Mouse (Mus musculus) cerebellum, adult 9-10 months (tissue): Measurements from ENCODE around the gene Rgs8.

Experiments used
- DNase-seq: peaks from one replicate; pipeline ENCODE4 v3.0.0; 2022

The Rgs8 gene

DNA sequence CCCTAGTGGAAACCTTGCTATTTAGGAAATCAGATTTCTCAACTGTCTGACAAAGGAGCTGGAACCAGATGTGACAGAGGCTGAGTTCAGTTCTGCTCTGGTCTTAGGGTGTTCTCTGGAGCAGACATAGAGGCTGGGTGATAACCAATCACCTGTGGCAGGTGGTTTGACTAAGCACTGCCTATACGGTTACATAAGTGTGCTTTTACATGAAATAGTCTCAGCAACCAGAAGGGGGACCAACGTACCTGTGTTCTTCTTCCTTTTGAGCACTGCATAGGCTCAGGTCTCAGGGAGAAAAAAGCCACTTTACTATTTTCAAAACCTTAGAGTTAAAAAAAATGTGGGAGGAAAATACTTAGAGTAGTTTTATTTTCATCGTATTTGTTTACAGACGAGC, 22.8 kb downstream of the Rgs8 start:
- DNase-seq, result peak; percentile 64

GRCm38 (mm10) chr1:153677635-153678034, 24.8 kb downstream of the Rgs8 start:
- DNase-seq, result peak; percentile 39

DNA sequence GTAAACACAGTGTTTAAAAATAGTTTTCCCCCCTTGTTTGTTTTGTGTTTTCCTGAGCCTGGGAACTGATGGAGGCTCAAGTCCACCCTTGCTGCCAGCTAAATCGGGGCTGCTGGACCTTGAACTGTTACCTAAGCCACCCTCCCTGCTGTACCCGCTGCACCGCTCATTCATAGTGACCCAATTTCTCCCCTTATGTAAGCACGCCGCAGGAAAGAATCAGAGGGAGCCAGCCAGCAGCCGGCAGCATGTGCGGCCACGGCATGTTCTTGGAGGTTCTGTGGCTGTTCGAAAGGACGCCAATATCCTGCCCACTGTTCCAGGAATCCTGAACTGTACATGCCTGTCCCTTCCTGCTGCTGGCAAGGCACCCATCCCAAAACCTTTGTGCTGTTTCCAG, 26.3 kb downstream of the Rgs8 start:
- peak; percentile 98 for DNase-seq

- DNase-seq, result no peak
Measured at GRCm38 (mm10) chr1:153679653-153680052, 26.8 kb downstream of the Rgs8 start.

DNA sequence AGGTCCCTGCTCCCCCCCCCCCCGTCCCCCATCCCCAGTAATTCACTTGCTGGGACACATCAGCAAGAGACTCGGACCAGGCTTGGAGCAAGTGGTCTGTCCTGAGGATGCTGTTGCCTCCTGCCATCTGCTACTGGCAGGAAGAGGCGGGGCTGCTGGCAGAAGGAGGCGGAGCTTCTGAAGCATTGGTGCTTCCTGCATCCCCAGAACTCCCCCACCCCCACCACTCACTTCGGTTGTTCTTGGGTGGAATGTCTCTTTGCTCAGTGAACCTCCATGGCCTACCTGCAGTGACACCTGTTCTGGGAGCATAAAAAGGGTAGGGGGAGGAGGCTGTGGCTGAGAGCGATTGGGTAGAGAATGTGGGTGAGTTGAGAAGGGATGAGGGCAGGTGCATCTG, 27.5 kb downstream of the Rgs8 start:
- peak; percentile 72 for DNase-seq

DNA sequence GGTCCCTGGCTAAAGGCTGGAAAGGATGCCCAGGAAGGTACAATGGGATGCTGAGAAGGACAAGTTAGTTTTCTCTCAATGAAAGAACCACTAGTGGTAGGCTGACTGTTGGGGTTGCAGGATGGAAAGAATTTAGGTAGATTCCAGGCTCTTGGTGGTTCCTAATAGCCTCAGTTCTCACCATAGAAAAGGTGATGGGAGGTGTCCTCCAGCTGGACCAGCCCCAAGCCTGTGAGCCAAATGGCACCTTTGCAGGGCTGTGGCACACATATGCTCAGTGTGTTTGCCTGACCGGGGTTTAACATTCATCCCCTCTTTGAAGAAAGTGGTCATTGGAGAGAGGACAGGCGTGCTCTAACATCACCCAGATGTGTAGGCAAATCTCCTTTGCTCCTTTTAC, 28.2 kb downstream of the Rgs8 start:
- peak; percentile 85 for DNase-seq

- DNase-seq, result no peak
Measured at GRCm38 (mm10) chr1:153683190-153683589, 30.4 kb downstream of the Rgs8 start.

GRCm38 (mm10) chr1:153685630-153686029, 32.8 kb downstream of the Rgs8 start:
- DNase-seq, result no peak

DNA sequence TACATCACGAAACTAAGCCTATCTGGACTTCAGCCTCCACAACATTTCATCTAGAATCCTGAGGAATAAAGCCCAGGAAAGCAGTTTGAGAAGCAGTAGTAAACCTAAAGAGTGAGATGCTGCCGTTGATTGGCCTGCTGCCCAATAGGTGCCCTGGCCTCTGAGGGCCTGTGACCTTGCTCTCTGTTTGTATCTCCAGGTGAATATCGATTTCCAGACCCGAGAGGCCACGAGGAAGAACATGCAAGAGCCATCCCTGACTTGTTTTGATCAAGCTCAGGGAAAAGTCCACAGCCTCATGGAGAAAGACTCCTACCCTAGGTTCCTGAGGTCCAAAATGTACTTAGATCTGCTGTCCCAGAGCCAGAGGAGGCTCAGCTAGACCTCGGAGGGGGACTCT, 39.7 kb downstream of the Rgs8 start:
- no peak for DNase-seq

- DNase-seq, result no peak
Measured at GRCm38 (mm10) chr1:153694372-153695120, 41.7 kb downstream of the Rgs8 start.

GRCm38 (mm10) chr1:153695398-153695797, 42.6 kb downstream of the Rgs8 start:
- DNase-seq, result no peak

DNA sequence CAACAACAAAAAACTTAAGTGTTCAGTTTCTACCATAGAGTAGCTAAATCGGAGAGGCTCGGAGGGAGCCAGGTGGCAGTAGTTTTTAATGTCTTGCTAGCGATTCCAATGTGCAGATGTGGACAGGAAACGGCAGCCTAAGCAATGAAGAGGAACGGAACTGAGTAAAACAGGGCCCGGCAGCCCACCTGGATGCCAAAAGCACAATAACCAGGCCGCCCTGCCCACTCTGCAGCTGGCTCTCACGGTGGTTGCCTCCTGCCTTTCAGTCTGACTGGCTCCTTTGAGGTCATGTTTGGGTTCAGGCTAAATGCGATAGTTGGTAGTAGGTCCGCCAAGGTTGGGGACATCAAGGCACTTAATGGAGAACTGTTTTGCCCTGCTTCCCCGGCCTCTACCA, 43.3 kb downstream of the Rgs8 start:
- no peak for DNase-seq

GRCm38 (mm10) chr1:153696541-153696940, 43.7 kb downstream of the Rgs8 start:
- no peak for DNase-seq

- DNase-seq, result peak; percentile 71
Measured at GRCm38 (mm10) chr1:153697581-153698251, 44.9 kb downstream of the Rgs8 start.

DNA sequence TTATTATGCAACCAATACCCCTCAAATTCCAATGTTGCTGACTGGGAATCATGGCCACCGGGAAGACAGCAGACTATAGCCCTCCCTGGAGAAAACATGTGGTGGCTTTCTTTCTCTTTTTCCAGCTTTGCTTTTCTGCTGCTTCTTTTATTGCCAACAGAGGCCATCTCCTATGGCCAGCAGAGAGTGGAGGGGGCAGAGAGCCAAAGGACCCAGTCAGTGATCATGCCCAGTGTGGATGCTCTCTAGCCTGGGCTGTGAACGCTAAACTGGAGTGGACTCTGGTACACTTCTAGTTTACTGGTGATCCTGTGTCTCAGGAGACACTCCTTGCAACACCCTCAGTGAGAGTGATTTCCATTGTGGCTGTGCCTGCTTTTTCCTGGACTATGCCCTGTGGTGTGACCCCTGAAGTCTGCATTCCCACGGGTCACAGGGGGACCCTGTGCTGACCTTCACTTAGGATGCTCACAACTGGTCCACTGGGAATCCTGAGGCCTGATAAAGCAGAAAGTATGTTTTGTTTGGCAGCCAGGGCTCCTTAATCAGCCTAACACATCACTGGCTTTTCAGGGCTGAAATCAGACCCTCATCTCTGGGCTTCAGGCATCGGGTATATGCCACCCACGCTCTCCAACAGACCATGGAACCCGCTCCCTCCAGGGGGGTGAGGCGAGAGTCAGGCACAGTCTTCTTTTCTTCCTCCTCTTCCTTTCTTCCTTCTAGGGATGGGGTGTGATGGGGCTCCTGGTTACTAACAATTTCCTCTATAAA, 45.7 kb downstream of the Rgs8 start:
- no peak for DNase-seq

- no peak for DNase-seq
Measured at GRCm38 (mm10) chr1:153700448-153701063, 47.7 kb downstream of the Rgs8 start.

DNA sequence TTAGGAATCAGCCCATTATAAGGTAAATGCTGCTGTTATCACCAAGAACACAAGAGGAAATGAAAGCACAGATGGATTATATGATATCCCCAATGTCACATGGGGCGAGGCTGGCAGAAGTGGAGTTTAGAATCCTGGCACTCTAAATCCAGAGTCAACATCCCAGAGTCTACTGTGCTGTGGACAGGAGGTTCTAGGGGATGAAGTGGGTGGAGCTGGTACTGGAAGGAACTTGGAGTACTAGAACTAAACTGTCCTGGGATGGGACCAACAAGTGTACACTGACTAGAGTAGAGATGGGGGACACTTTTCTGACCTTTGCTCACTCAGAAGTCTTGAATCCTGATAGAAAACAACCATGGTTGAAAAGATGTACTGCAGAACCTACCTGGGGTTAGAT, 48.6 kb downstream of the Rgs8 start:
- DNase-seq, result no peak

- DNase-seq, result no peak
Measured at GRCm38 (mm10) chr1:153702166-153702852, 49.5 kb downstream of the Rgs8 start.

GRCm38 (mm10) chr1:153702853-153703410, 50.1 kb downstream of the Rgs8 start:
- no peak for DNase-seq

DNA sequence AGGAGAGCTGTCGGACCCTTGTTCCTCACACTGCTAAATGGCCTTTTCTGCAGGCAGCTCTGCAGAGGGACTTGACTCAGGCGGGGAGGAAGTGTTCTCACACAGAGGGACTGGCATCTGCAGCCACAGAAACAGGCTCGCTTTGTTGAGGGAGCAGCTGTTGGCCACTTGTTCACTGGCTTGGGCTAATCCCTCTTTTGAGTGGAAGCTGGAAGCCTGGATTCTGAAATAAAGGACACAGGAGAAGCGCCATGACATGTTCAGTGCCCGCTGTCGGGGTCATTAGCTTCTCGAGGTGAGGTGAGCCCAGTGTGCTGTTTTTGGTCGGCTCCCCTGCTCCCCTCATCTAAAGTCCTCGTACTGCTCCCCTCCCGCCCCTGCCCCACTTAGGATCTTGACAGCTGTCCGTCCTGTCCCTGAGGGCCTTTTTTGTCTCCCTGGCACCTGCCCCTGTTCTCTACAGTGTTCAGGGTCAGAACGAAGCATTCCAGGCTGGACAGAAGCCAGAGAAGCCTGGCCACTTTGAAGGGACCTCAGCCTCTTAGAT, 50.7 kb downstream of the Rgs8 start:
- DNase-seq, result no peak

GRCm38 (mm10) chr1:153704174-153704573, 51.3 kb downstream of the Rgs8 start:
- DNase-seq, result no peak

DNA sequence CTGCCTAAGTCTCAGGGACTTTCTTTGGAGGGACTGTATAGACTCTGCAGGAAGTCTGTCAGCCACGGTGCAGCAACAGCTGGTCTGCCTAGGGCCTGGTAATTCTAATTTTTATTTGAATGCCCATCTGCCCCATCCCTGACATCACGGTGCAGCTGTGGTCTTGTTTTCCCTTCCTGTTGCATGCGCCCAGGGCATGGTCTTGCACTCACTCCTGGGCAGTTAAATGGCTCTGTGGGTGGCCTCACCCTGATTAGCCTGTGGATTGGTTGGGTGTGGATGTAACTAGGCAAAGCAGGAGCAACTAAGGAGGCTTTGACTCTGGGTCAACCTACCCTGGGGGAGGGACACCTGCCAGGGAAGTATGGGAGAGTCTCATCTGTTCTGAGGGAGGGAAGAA, 52.2 kb downstream of the Rgs8 start:
- no peak for DNase-seq
